Mouse (Mus musculus) left cerebral cortex, adult 18-20 months (tissue): ENCODE results near the gene Defb30. TPM values are rescaled to one million over a fixed set of nuclear protein-coding genes. Genes with fewer than 3 reads are reported as not detected.

Experiments
- total RNA-seq, 2 experiments: library from RNA; stranded (reverse); gene quantifications; 2 replicates each; pipeline ENCODE4 v1.2.3; 2021

Defb30 gene
- total RNA-seq, 2 experiments from 2014 or later = not detected

Other genes with a start within 250 kb of the Defb30 start
- gene Wdfy2, start 212.3 kb downstream of the Defb30 start, total RNA-seq = 10 to 100 TPM; 13.7 to 14.1 TPM
- gene Defb48, start 65.5 kb downstream of the Defb30 start, total RNA-seq = not detected
- gene Defb47, start 51.9 kb downstream of the Defb30 start, total RNA-seq = not detected
- not detected for gene Defb43, start 38.2 kb downstream of the Defb30 start, total RNA-seq
- gene Defb42, start 3.0 kb downstream of the Defb30 start, total RNA-seq = not detected